Mouse (Mus musculus): Measurements from ENCODE around the gene Cavin4. TPM values are rescaled to one million over a fixed set of nuclear protein-coding genes. Genes with fewer than 3 reads are reported as not detected.
"Not testable (repeated sequence)": the region's sequence is repeated elsewhere in the genome, so short reads cannot be mapped to it uniquely, and the experiment has no call there.

The Cavin4 gene
- polyA plus RNA-seq, 1 experiment, result 7.7 TPM

GRCm38 (mm10) chr4:48660619-48661575 lies 2.4 kb upstream of the Cavin4 start:
- peaks cover 7% of the 10 kb centered on the region for H3K4me1 ChIP-seq (ENCODE audit: control insufficient read depth, insufficient read depth, low read length)
- H3K27ac ChIP-seq (ENCODE audit: insufficient read depth, low read length), result peak overlapping the region; percentile 93
- TF ChIP-seq POLR2A (IDR thresholded peaks at IDR 0.05; ENCODE audit: low read depth, low read length) (no peak), CTCF (IDR thresholded peaks at IDR 0.05; ENCODE audit: borderline replicate concordance, insufficient read depth, low read length) (no peak)

GRCm38 (mm10) chr4:48664021-48664420 lies 707 bp downstream of the Cavin4 start:
- Histone ChIP-seq H3K27ac (ENCODE audit: insufficient read depth, low read length) (peak overlapping the region; percentile 92), H3K4me3 (ENCODE audit: insufficient read depth, low read length) (no peak overlapping the region), H3K4me1 (ENCODE audit: control insufficient read depth, insufficient read depth, low read length) (peaks cover 7% of the 10 kb centered on the region)
- TF ChIP-seq POLR2A (IDR thresholded peaks at IDR 0.05; ENCODE audit: low read depth, low read length) (no peak), CTCF (IDR thresholded peaks at IDR 0.05; ENCODE audit: borderline replicate concordance, insufficient read depth, low read length) (no peak)

More at GRCm38 (mm10) chr4:48660619-48661575, 2.4 kb upstream of the Cavin4 start:
- H3K4me3 ChIP-seq (ENCODE audit: insufficient read depth, low read length), result no peak overlapping the region

DNA sequence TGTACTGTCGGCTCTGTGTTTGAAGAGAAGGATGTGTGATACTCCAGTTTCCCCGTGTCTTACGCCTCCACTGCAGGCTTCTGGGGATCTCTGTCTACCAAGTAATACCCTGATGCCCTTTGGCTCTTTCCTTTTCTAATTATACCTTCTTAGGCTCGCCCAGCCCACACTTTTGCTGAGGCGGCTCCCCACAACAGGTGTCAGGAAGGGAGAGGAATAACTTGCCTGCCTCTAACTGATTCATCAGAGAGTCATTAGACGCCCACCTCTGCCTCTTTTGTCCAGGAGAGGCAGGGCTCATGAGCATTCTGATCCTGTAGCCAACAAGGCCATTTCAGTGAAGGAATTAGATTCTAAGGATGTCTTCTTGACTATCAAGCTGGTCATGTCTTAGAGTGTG lies 4.0 kb downstream of the Cavin4 start:
- TF ChIP-seq CTCF (IDR thresholded peaks at IDR 0.05; ENCODE audit: borderline replicate concordance, insufficient read depth, low read length) (no peak), POLR2A (IDR thresholded peaks at IDR 0.05; ENCODE audit: low read depth, low read length) (no peak)
- no peak overlapping the region for H3K4me3 ChIP-seq (ENCODE audit: insufficient read depth, low read length)
- peaks cover 7% of the 10 kb centered on the region for H3K4me1 ChIP-seq (ENCODE audit: control insufficient read depth, insufficient read depth, low read length)
- H3K27ac ChIP-seq (ENCODE audit: insufficient read depth, low read length), result no peak overlapping the region

- Histone ChIP-seq H3K4me3 (ENCODE audit: insufficient read depth, low read length) (no peak overlapping the region), H3K27ac (ENCODE audit: insufficient read depth, low read length) (no peak overlapping the region), H3K4me1 (ENCODE audit: control insufficient read depth, insufficient read depth, low read length) (no peaks in the 10 kb centered on the region)
- no peak for TF ChIP-seq CTCF (IDR thresholded peaks at IDR 0.05; ENCODE audit: borderline replicate concordance, insufficient read depth, low read length)
- no peak for TF ChIP-seq POLR2A (IDR thresholded peaks at IDR 0.05; ENCODE audit: low read depth, low read length)
Measured at GRCm38 (mm10) chr4:48672915-48673314, 9.6 kb downstream of the Cavin4 start.

GRCm38 (mm10) chr4:48674412-48674811 lies 11.1 kb downstream of the Cavin4 start:
- TF ChIP-seq POLR2A (IDR thresholded peaks at IDR 0.05; ENCODE audit: low read depth, low read length) (no peak), CTCF (IDR thresholded peaks at IDR 0.05; ENCODE audit: borderline replicate concordance, insufficient read depth, low read length) (no peak)
- Histone ChIP-seq H3K27ac (ENCODE audit: insufficient read depth, low read length) (no peak overlapping the region), H3K4me1 (ENCODE audit: control insufficient read depth, insufficient read depth, low read length) (no peaks in the 10 kb centered on the region), H3K4me3 (ENCODE audit: insufficient read depth, low read length) (no peak overlapping the region)

- TF ChIP-seq CTCF (IDR thresholded peaks at IDR 0.05; ENCODE audit: borderline replicate concordance, insufficient read depth, low read length), result no peak
- no peak for TF ChIP-seq POLR2A (IDR thresholded peaks at IDR 0.05; ENCODE audit: low read depth, low read length)
- no peaks in the 10 kb centered on the region; the same call in 1 of the 2 replicates for H3K4me1 ChIP-seq (ENCODE audit: control insufficient read depth, insufficient read depth, low read length)
- H3K4me3 ChIP-seq (ENCODE audit: insufficient read depth, low read length), result no peak overlapping the region
- H3K27ac ChIP-seq (ENCODE audit: insufficient read depth, low read length), result no peak overlapping the region
Measured at GRCm38 (mm10) chr4:48676570-48677185, 13.4 kb downstream of the Cavin4 start.

DNA sequence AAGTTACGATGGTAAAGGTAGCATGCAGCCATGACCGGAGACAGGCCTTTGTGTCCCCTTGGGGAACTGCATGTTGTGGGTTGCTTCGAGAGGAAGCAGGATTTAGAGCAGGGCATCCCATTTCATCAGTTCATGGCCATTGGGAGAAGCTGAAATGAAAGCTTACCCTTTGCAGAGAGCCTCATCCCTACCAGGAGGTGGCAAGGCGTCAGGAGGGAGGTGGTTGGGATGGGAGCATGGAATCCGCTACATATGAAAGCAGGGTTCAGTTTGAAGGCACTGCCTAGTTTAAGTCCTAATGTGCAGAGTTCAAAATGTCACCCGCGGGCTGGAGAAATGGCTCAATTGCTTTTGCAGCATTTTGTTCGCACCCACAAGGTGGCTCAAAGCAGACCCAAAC lies 14.0 kb downstream of the Cavin4 start:
- TF ChIP-seq POLR2A (IDR thresholded peaks at IDR 0.05; ENCODE audit: low read depth, low read length) (no peak), CTCF (IDR thresholded peaks at IDR 0.05; ENCODE audit: borderline replicate concordance, insufficient read depth, low read length) (no peak)
- no peaks in the 10 kb centered on the region; the same call in 1 of the 2 replicates for H3K4me1 ChIP-seq (ENCODE audit: control insufficient read depth, insufficient read depth, low read length)
- no peak overlapping the region for H3K4me3 ChIP-seq (ENCODE audit: insufficient read depth, low read length)
- no peak overlapping the region for H3K27ac ChIP-seq (ENCODE audit: insufficient read depth, low read length)

DNA sequence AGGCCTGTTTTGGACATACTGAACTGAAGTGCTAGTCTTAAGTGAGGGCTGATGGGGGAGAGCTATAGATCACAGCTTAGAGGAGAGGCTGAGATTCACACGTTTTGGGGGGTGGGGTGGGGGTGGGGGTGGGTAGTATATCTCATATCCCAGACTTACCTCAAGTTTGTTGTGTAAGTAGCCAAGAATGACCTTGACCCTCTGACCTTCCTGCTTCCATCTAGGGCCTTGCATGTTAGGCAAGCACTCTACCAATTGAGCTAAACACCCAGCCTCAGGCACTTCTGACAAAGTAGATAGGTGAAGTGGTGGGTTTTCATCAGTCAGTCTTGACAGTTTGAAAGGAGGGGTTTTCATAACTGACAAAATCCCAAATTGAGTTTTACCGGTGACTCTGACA lies 14.5 kb downstream of the Cavin4 start:
- no peak for TF ChIP-seq CTCF (IDR thresholded peaks at IDR 0.05; ENCODE audit: borderline replicate concordance, insufficient read depth, low read length)
- TF ChIP-seq POLR2A (IDR thresholded peaks at IDR 0.05; ENCODE audit: low read depth, low read length), result no peak

GRCm38 (mm10) chr4:48678793-48679192 lies 15.5 kb downstream of the Cavin4 start:
- Histone ChIP-seq H3K4me1 (ENCODE audit: control insufficient read depth, insufficient read depth, low read length) (no peaks in the 10 kb centered on the region; the same call in 1 of the 2 replicates), H3K4me3 (ENCODE audit: insufficient read depth, low read length) (no peak overlapping the region), H3K27ac (ENCODE audit: insufficient read depth, low read length) (no peak overlapping the region)
- TF ChIP-seq CTCF (IDR thresholded peaks at IDR 0.05; ENCODE audit: borderline replicate concordance, insufficient read depth, low read length) (no peak), POLR2A (IDR thresholded peaks at IDR 0.05; ENCODE audit: low read depth, low read length) (no peak)

More for the DNA sequence above, 14.5 kb downstream of the Cavin4 start:
- no peaks in the 10 kb centered on the region; the same call in 1 of the 2 replicates for H3K4me1 ChIP-seq (ENCODE audit: control insufficient read depth, insufficient read depth, low read length)
- H3K4me3 ChIP-seq (ENCODE audit: insufficient read depth, low read length), result no peak overlapping the region
- no peak overlapping the region for H3K27ac ChIP-seq (ENCODE audit: insufficient read depth, low read length)

GRCm38 (mm10) chr4:48679728-48680127 lies 16.4 kb downstream of the Cavin4 start:
- H3K27ac ChIP-seq (ENCODE audit: insufficient read depth, low read length); H3K4me3 ChIP-seq (ENCODE audit: insufficient read depth, low read length); H3K4me1 ChIP-seq (ENCODE audit: control insufficient read depth, insufficient read depth, low read length): not testable (repeated sequence)
